Mouse (Mus musculus) heart, embryonic 12.5 days (tissue): Measurements from ENCODE around the gene Lpar6. TPM values are rescaled to one million over a fixed set of nuclear protein-coding genes. Genes with fewer than 3 reads are reported as not detected.

Source experiments
- microRNA counts: library from miRNA; unstranded; fragments of <30 nt; microRNA quantifications from one replicate; lab custom pipeline; 2017
- microRNA-seq: library from miRNA; unstranded; fragments of <30 nt; microRNA quantifications from one replicate; pipeline ENCODE4, GENCODE M21; 2017
- polyA plus RNA-seq: library from polyadenylated mRNA; unstranded; fragments of >200 nt; fragmentation: Nextera tagmentation; extraction: Ambion mirVana; gene quantifications from 2 replicates; pipeline ENCODE4 v1.2.1, GENCODE M21; 2016

The Lpar6 gene
- polyA plus RNA-seq, 1 experiment from 2014 or later = 8.1 TPM

MicroRNA genes within 50 kb of the gene (microRNA counts, 519-probe panel; counts per million panel counts)
- not detected for microRNA mmu-miR-687 (lab: Ali Mortazavi, UCI)

Small RNAs within 50 kb of the gene (microRNA-seq; reads per million reads assigned to microRNA genes)
- gene Mir687 = not detected

Other genes starting within 250 kb of the Lpar6 start
- not detected in 2 replicates for gene Cysltr2, start 188.8 kb upstream of the Lpar6 start, polyA plus RNA-seq
- gene Rcbtb2, start 114.9 kb upstream of the Lpar6 start, polyA plus RNA-seq = 73.0 and 76.2 TPM in 2 replicates
- 13.5 and 18.1 TPM in 2 replicates for gene Rb1, start 87.9 kb downstream of the Lpar6 start, polyA plus RNA-seq
- gene Itm2b, start 147.4 kb downstream of the Lpar6 start, polyA plus RNA-seq = 642 and 652 TPM in 2 replicates